Mouse (Mus musculus): ENCODE measurements around the gene Tmem129. TPM values are rescaled to one million over a fixed set of nuclear protein-coding genes. Genes with fewer than 3 reads are reported as not detected.

Tmem129 gene
- polyA plus RNA-seq (2015; fragmentation: Nextera tagmentation; extraction: Ambion mirVana), result 23.4 and 27.7 TPM in 2 replicates

GRCm38 (mm10) chr5:33657787-33658663 lies at the start of gene Tmem129, which contains the start of gene Tacc3:
Gene Tmem129, minus strand, starts transcription at chr5:33658416.
Gene Tacc3, plus strand, starts transcription at chr5:33658128.

GRCm38 (mm10) chr5:33651921-33652782 lies 6.1 kb downstream of the Tmem129 start, which contains the start of gene Slbp:
Gene Slbp, minus strand, starts transcription at chr5:33652574.

GRCm38 (mm10) chr5:33629301-33629987 lies 28.8 kb downstream of the Tmem129 start, which contains the start of the genes Fam53a and Gm9903:
Gene Fam53a, minus strand, starts transcription at chr5:33629635.
Gene Gm9903, plus strand, starts transcription at chr5:33629925.

Other genes with a start within 250 kb of the Tmem129 start
- gene Nkx1-1, start 224.4 kb downstream of the Tmem129 start, polyA plus RNA-seq (2015; fragmentation: Nextera tagmentation; extraction: Ambion mirVana), result 0.45 and 0.67 TPM in 2 replicates
- 29.2 TPM in 2 replicates for gene Fam53a, start 28.8 kb downstream of the Tmem129 start, polyA plus RNA-seq (2015; fragmentation: Nextera tagmentation; extraction: Ambion mirVana)
- 0.67 and 0.82 TPM in 2 replicates for gene Gm9903, start 28.5 kb downstream of the Tmem129 start, polyA plus RNA-seq (2015; fragmentation: Nextera tagmentation; extraction: Ambion mirVana)
- gene Slbp, start 5.8 kb downstream of the Tmem129 start, polyA plus RNA-seq (2015; fragmentation: Nextera tagmentation; extraction: Ambion mirVana), result 111 and 116 TPM in 2 replicates
- gene Tacc3, start 288 bp downstream of the Tmem129 start, polyA plus RNA-seq (2015; fragmentation: Nextera tagmentation; extraction: Ambion mirVana), result 21.1 and 21.3 TPM in 2 replicates
- gene Fgfr3, start 63.3 kb upstream of the Tmem129 start, polyA plus RNA-seq (2015; fragmentation: Nextera tagmentation; extraction: Ambion mirVana), result 57.6 and 62.1 TPM in 2 replicates
- 80.7 and 83.7 TPM in 2 replicates for gene Letm1, start 124.4 kb upstream of the Tmem129 start, polyA plus RNA-seq (2015; fragmentation: Nextera tagmentation; extraction: Ambion mirVana)
- 61.9 and 63.7 TPM in 2 replicates for gene Nsd2, start 162.3 kb upstream of the Tmem129 start, polyA plus RNA-seq (2015; fragmentation: Nextera tagmentation; extraction: Ambion mirVana)